Mouse (Mus musculus): ENCODE measurements around the gene Txn2. TPM values are rescaled to one million over a fixed set of nuclear protein-coding genes. Genes with fewer than 3 reads are reported as not detected.

Txn2 gene
- total and polyA plus RNA-seq, 3 experiments: 260 to 403 (median 299) TPM

- Histone ChIP-seq H3K79me2 (replicated peaks; ENCODE audit: control insufficient read depth, insufficient read depth, low read length) (no peaks in the 10 kb centered on the region), H3K27ac (no peak overlapping the region), H3K36me3 (ENCODE audit: control insufficient read depth, insufficient read depth, low read length) (no peaks in the 10 kb centered on the region), H3K4me3 (no peak overlapping the region), H3K4me1 (ENCODE audit: control insufficient read depth, insufficient read depth, low read length) (no peaks in the 10 kb centered on the region), H3K9ac (ENCODE audit: low read depth, low read length) (no peak overlapping the region), H3K27me3 (ENCODE audit: control insufficient read depth, insufficient read depth, low read length) (no peaks in the 10 kb centered on the region)
- WGBS: 63% methylated on average over 2 of the region's 2 CpGs
- no peak for TF ChIP-seq CTCF (IDR thresholded peaks at IDR 0.05)
- TF ChIP-seq POLR2A (IDR thresholded peaks at IDR 0.05; ENCODE audit: insufficient read depth, low read depth, low read length): no peak
- TF ChIP-seq EP300 (IDR thresholded peaks at IDR 0.05; ENCODE audit: insufficient read depth, low read depth, low read length): no peak
- intact Hi-C loops (cut with DNase I): no loop called here
- no peak for DNase-seq
Observed at GRCm38 (mm10) chr15:77877209-77877608, 51.6 kb downstream of the Txn2 start.

GRCm38 (mm10) chr15:77876716-77877115 lies 52.1 kb downstream of the Txn2 start:
- H3K79me2 ChIP-seq (replicated peaks; ENCODE audit: control insufficient read depth, insufficient read depth, low read length): no peaks in the 10 kb centered on the region
- H3K4me3 ChIP-seq: no peak overlapping the region
- no peaks in the 10 kb centered on the region for H3K36me3 ChIP-seq (ENCODE audit: control insufficient read depth, insufficient read depth, low read length)
- H3K4me1 ChIP-seq (ENCODE audit: control insufficient read depth, insufficient read depth, low read length): no peaks in the 10 kb centered on the region
- H3K27ac ChIP-seq: no peak overlapping the region
- TF ChIP-seq POLR2A (IDR thresholded peaks at IDR 0.05; ENCODE audit: insufficient read depth, low read depth, low read length) (no peak), EP300 (IDR thresholded peaks at IDR 0.05; ENCODE audit: insufficient read depth, low read depth, low read length) (no peak), CTCF (IDR thresholded peaks at IDR 0.05) (no peak)
- H3K27me3 ChIP-seq (ENCODE audit: control insufficient read depth, insufficient read depth, low read length): no peaks in the 10 kb centered on the region
- intact Hi-C loops (cut with DNase I): no loop called here
- no peak overlapping the region for H3K9ac ChIP-seq (ENCODE audit: low read depth, low read length)
- no peak for DNase-seq
- 73% methylated on average over 3 of the region's 3 CpGs for WGBS

GRCm38 (mm10) chr15:77875953-77876352 lies 52.9 kb downstream of the Txn2 start:
- Histone ChIP-seq H3K9ac (ENCODE audit: low read depth, low read length) (no peak overlapping the region), H3K79me2 (replicated peaks; ENCODE audit: control insufficient read depth, insufficient read depth, low read length) (no peaks in the 10 kb centered on the region), H3K4me3 (no peak overlapping the region), H3K27me3 (ENCODE audit: control insufficient read depth, insufficient read depth, low read length) (no peaks in the 10 kb centered on the region), H3K27ac (no peak overlapping the region), H3K4me1 (ENCODE audit: control insufficient read depth, insufficient read depth, low read length) (no peaks in the 10 kb centered on the region), H3K36me3 (ENCODE audit: control insufficient read depth, insufficient read depth, low read length) (no peaks in the 10 kb centered on the region)
- intact Hi-C loops (cut with DNase I): no loop called here
- 96% methylated on average over 6 of the region's 6 CpGs for WGBS
- DNase-seq: no peak
- TF ChIP-seq CTCF (IDR thresholded peaks at IDR 0.05) (no peak), EP300 (IDR thresholded peaks at IDR 0.05; ENCODE audit: insufficient read depth, low read depth, low read length) (no peak), POLR2A (IDR thresholded peaks at IDR 0.05; ENCODE audit: insufficient read depth, low read depth, low read length) (no peak)

GRCm38 (mm10) chr15:77874807-77875206 lies 54.0 kb downstream of the Txn2 start:
- Histone ChIP-seq H3K27ac (no peak overlapping the region), H3K79me2 (replicated peaks; ENCODE audit: control insufficient read depth, insufficient read depth, low read length) (no peaks in the 10 kb centered on the region), H3K9ac (ENCODE audit: low read depth, low read length) (no peak overlapping the region), H3K4me1 (ENCODE audit: control insufficient read depth, insufficient read depth, low read length) (no peaks in the 10 kb centered on the region), H3K4me3 (no peak overlapping the region), H3K27me3 (ENCODE audit: control insufficient read depth, insufficient read depth, low read length) (no peaks in the 10 kb centered on the region), H3K36me3 (ENCODE audit: control insufficient read depth, insufficient read depth, low read length) (no peaks in the 10 kb centered on the region)
- no peak for DNase-seq
- TF ChIP-seq CTCF (IDR thresholded peaks at IDR 0.05): no peak
- no peak for TF ChIP-seq POLR2A (IDR thresholded peaks at IDR 0.05; ENCODE audit: insufficient read depth, low read depth, low read length)
- TF ChIP-seq EP300 (IDR thresholded peaks at IDR 0.05; ENCODE audit: insufficient read depth, low read depth, low read length): no peak
- 94% methylated on average over 9 of the region's 9 CpGs for WGBS
- intact Hi-C loops (cut with DNase I): no loop called here

- DNase-seq: no peak
- H3K9ac ChIP-seq (ENCODE audit: low read depth, low read length): no peak overlapping the region
- no peaks in the 10 kb centered on the region for H3K27me3 ChIP-seq (ENCODE audit: control insufficient read depth, insufficient read depth, low read length)
- TF ChIP-seq CTCF (IDR thresholded peaks at IDR 0.05): no peak
- no peak for TF ChIP-seq POLR2A (IDR thresholded peaks at IDR 0.05; ENCODE audit: insufficient read depth, low read depth, low read length)
- TF ChIP-seq EP300 (IDR thresholded peaks at IDR 0.05; ENCODE audit: insufficient read depth, low read depth, low read length): no peak
- no peaks in the 10 kb centered on the region for H3K79me2 ChIP-seq (replicated peaks; ENCODE audit: control insufficient read depth, insufficient read depth, low read length)
- no peaks in the 10 kb centered on the region for H3K36me3 ChIP-seq (ENCODE audit: control insufficient read depth, insufficient read depth, low read length)
- H3K4me1 ChIP-seq (ENCODE audit: control insufficient read depth, insufficient read depth, low read length): no peaks in the 10 kb centered on the region
- H3K27ac ChIP-seq: no peak overlapping the region
- H3K4me3 ChIP-seq: no peak overlapping the region
- intact Hi-C loops (cut with DNase I): no loop called here
- WGBS: 59% methylated on average over 4 of the region's 4 CpGs
Observed at GRCm38 (mm10) chr15:77874310-77874709, 54.5 kb downstream of the Txn2 start.

- no peak overlapping the region for H3K4me3 ChIP-seq
- no peak for DNase-seq
- intact Hi-C loops (cut with DNase I): no loop called here
- TF ChIP-seq CTCF (IDR thresholded peaks at IDR 0.05): no peak
- no peak for TF ChIP-seq EP300 (IDR thresholded peaks at IDR 0.05; ENCODE audit: insufficient read depth, low read depth, low read length)
- TF ChIP-seq POLR2A (IDR thresholded peaks at IDR 0.05; ENCODE audit: insufficient read depth, low read depth, low read length): no peak
- H3K27ac ChIP-seq: no peak overlapping the region
- no peaks in the 10 kb centered on the region for H3K79me2 ChIP-seq (replicated peaks; ENCODE audit: control insufficient read depth, insufficient read depth, low read length)
- 69% methylated on average over 2 of the region's 2 CpGs for WGBS
- H3K27me3 ChIP-seq (ENCODE audit: control insufficient read depth, insufficient read depth, low read length): no peaks in the 10 kb centered on the region
- no peak overlapping the region for H3K9ac ChIP-seq (ENCODE audit: low read depth, low read length)
- H3K36me3 ChIP-seq (ENCODE audit: control insufficient read depth, insufficient read depth, low read length): no peaks in the 10 kb centered on the region
- H3K4me1 ChIP-seq (ENCODE audit: control insufficient read depth, insufficient read depth, low read length): no peaks in the 10 kb centered on the region
Observed at GRCm38 (mm10) chr15:77873564-77873963, 55.2 kb downstream of the Txn2 start.

Data from heart, adult 2 months (tissue).